ENCODE assay signal across 8 mouse cellular contexts in genomic region chr2:118728337-118728736, GRCm38 (mm10). TPM values are rescaled to one million over a fixed set of nuclear protein-coding genes. Genes with fewer than 3 reads are reported as not detected.
A peak's percentile ranks its signal among the peaks of the same experiment; 100 is the strongest.
DNase-seq lines count a peak whose midpoint lies in the region; ATAC-seq and TF ChIP-seq lines count a peak whose summit lies in the region.

Plcb2 (minus strand) TSS chr2:118728438.

- no peak within 1 kb of the TSS for H3K27ac ChIP-seq in heart, embryonic 11.5 days (ENCODE audit: low read depth, low read length)
- no peak within 1 kb of the TSS for H3K27ac ChIP-seq in limb, embryonic 13.5 days
- H3K27ac ChIP-seq in small intestine, adult 2 months (ENCODE audit: insufficient read depth, low read depth, low read length), result peak within 1 kb of the TSS; percentile 23

- 0 out of 2 replicates have a peak within 1 kb of the TSS, but pooled peaks have one; percentile 34 for H3K9ac ChIP-seq in heart, embryonic 11.5 days (ENCODE audit: low read depth, low read length)
- H3K9ac ChIP-seq in limb, embryonic 13.5 days, result no peak within 1 kb of the TSS

- DNase-seq in heart, adult 9 months (ENCODE audit: low spot score in 2 of 2), result no peak
- DNase-seq in T-cell, adult 2 months (ENCODE audit: low spot score), result peak; percentile 49
- no peak for DNase-seq in cerebellum, adult 9-11 months
- DNase-seq in layer of hippocampus, adult 8-10 months (ENCODE audit: low spot score in 2 of 2), result no peak
- DNase-seq in left cerebral cortex, postnatal 4 days, result no peak

- no peaks in the 10 kb centered on the region for H3K36me3 ChIP-seq in heart, embryonic 11.5 days (ENCODE audit: control insufficient read depth, insufficient read depth, low read length)
- no peaks in the 10 kb centered on the region for H3K36me3 ChIP-seq in limb, embryonic 13.5 days
- H3K36me3 ChIP-seq in small intestine, adult 2 months (ENCODE audit: control insufficient read depth, insufficient read depth, low read length), result no peaks in the 10 kb centered on the region

- H3K9me3 ChIP-seq in heart, embryonic 11.5 days (replicated peaks; ENCODE audit: control insufficient read depth, low read length), result no peaks in the 10 kb centered on the region
- no peaks in the 10 kb centered on the region for H3K9me3 ChIP-seq in limb, embryonic 13.5 days

- no peak for TF ChIP-seq POLR2A in small intestine, adult 2 months (IDR thresholded peaks at IDR 0.05; ENCODE audit: low read depth, low read length)

- intact Hi-C loops in left cerebral cortex, postnatal 4 days (cut with DNase I), result no loop called here

- peaks cover 16% of the 10 kb centered on the region for H3K27me3 ChIP-seq in heart, embryonic 11.5 days (ENCODE audit: control insufficient read depth, insufficient read depth, low read length)
- peaks cover 64% of the 10 kb centered on the region for H3K27me3 ChIP-seq in limb, embryonic 13.5 days
- no peaks in the 10 kb centered on the region for H3K27me3 ChIP-seq in small intestine, adult 2 months (ENCODE audit: control insufficient read depth, insufficient read depth, low read length)

- 18% methylated on average over 7 of the region's 7 CpGs for WGBS in heart, embryonic 11.5 days (ENCODE audit: insufficient replicate concordance)
- 12% methylated on average over 7 of the region's 7 CpGs for WGBS in limb, embryonic 13.5 days
- WGBS in small intestine, adult 2 months, result 41% methylated on average over 7 of the region's 7 CpGs

- H3K4me2 ChIP-seq in heart, embryonic 11.5 days, result peak within 1 kb of the TSS; percentile 42
- peak within 1 kb of the TSS; percentile 21 for H3K4me2 ChIP-seq in limb, embryonic 13.5 days (replicated peaks)

- no peak for TF ChIP-seq CTCF in small intestine, adult 2 months (IDR thresholded peaks at IDR 0.05; ENCODE audit: extremely low read depth, insufficient read length, insufficient replicate concordance, low read depth, low read length)

- 0 out of 2 replicates have a peak, but pooled peaks have one; percentile 10 for ATAC-seq in heart, embryonic 11.5 days (replicated peaks; ENCODE audit: insufficient number of reproducible peaks, low FRiP score, low TSS enrichment)
- no peak for ATAC-seq in limb, embryonic 13.5 days (ENCODE audit: low FRiP score, low read depth)

- peaks cover 31% of the 10 kb centered on the region for H3K4me1 ChIP-seq in heart, embryonic 11.5 days (ENCODE audit: control insufficient read depth, insufficient read depth, low read length)
- peaks cover 32% of the 10 kb centered on the region for H3K4me1 ChIP-seq in limb, embryonic 13.5 days
- peaks cover 3% of the 10 kb centered on the region; the same call in 1 of the 2 replicates for H3K4me1 ChIP-seq in small intestine, adult 2 months (ENCODE audit: control insufficient read depth, insufficient read depth, insufficient read length, low read length)

- H3K4me3 ChIP-seq in heart, embryonic 11.5 days (ENCODE audit: low read depth, low read length), result peak within 1 kb of the TSS; percentile 10; the same call in 1 of the 2 replicates
- H3K4me3 ChIP-seq in limb, embryonic 13.5 days, result no peak within 1 kb of the TSS
- peak within 1 kb of the TSS; percentile 50 for H3K4me3 ChIP-seq in small intestine, adult 2 months (ENCODE audit: low read depth, low read length)

RNA-seq across cellular contexts. Expression of gene Plcb2, which starts in this region (rescaled TPM):
- polyA plus RNA-seq in heart, embryonic 11.5 days (2014; fragmentation: Nextera tagmentation; extraction: Ambion mirVana), result 0.99 and 1.4 TPM in 2 replicates
- polyA plus RNA-seq in limb, embryonic 13.5 days (2015; fragmentation: Nextera tagmentation; extraction: Ambion mirVana), result 0.28 and 0.46 TPM in 2 replicates
- 2.9 and 6.2 TPM in 2 replicates for polyA plus RNA-seq in small intestine, adult 2 months (2012; rRNA removed)
- 1 to 10 TPM; 2.6 to 7.6 (median 4.7) TPM for total RNA-seq in layer of hippocampus, adult 8-10 months (2022)
- total RNA-seq in left cerebral cortex, postnatal 4 days (2021), result 1 to 10 TPM; 1.8 to 2.1 TPM
